Mouse (Mus musculus) MN1 (cell line): ENCODE measurements at regions not wholly inside any gene's neighbourhood (a gene's known extent, or its start where the extent isn't known, plus 50 kb on each side); places are given as distances from the start of the nearest gene placed in this dataset.
"Not testable (repeated sequence)": the region's sequence is repeated elsewhere in the genome, so short reads cannot be mapped to it uniquely, and the experiment has no call there.

Experiments used
- DNase-seq: peaks from one replicate; pipeline ENCODE4 v3.0.0-alpha.2; 2016; ENCODE audit warnings: low spot score

- DNase-seq = no peak
These were observed 91.4 kb downstream of the Gm21738 start for GRCm38 (mm10) chr14:19327321-19327720.

- DNase-seq = no peak
These were observed 107.1 kb downstream of the Gm21738 start for GRCm38 (mm10) chr14:19311614-19312013.

- not testable (repeated sequence) for DNase-seq
These were observed 115.9 kb downstream of the Gm21738 start for GRCm38 (mm10) chr14:19302859-19303258.

GRCm38 (mm10) chr14:19279096-19279495, 139.6 kb downstream of the Gm21738 start:
- no peak for DNase-seq

GRCm38 (mm10) chr14:19277777-19278385, 140.8 kb downstream of the Gm21738 start:
- DNase-seq = peak; percentile 78
